Mouse (Mus musculus) midbrain, postnatal 0 days (tissue): ENCODE measurements at regions not wholly inside any gene's neighbourhood (a gene's known extent, or its start where the extent isn't known, plus 50 kb on each side); places are given as distances from the start of the nearest gene placed in this dataset.

Experiments used
- ATAC-seq: fragments of 200-750 bp; cut with Nextera tagmentation; 2 replicates; pipeline ENCODE4 v1.8.0; 2017; ENCODE audit warnings: moderate number of reproducible peaks, mild to moderate bottlenecking, moderate TSS enrichment, moderate library complexity; ENCODE audit not compliant: low FRiP score
- DNase-seq: peaks from one replicate; pipeline ENCODE4 v3.0.0-alpha.2; 2015; ENCODE audit warnings: low spot score
- H3K27ac ChIP-seq: fragments of 300-500 bp; sonication (generic); 2 replicates; pipeline ENCODE4 v1.5.1; 2014; ENCODE audit warnings: low read depth, mild to moderate bottlenecking, low read length, mixed read lengths
- H3K27me3 ChIP-seq: fragments of 300-500 bp; sonication (generic); 2 replicates; pipeline ENCODE4 v1.6.1; 2014; ENCODE audit warnings: low read length, control low read depth, mixed read lengths; ENCODE audit not compliant: insufficient read depth
- H3K36me3 ChIP-seq: fragments of 300-500 bp; sonication (generic); 2 replicates; pipeline ENCODE4 v1.6.1; 2014; ENCODE audit warnings: low read length, control low read depth, mixed read lengths; ENCODE audit not compliant: insufficient read depth
- H3K4me1 ChIP-seq: fragments of 300-500 bp; sonication (generic); 2 replicates; pipeline ENCODE4 v1.6.1; 2014; ENCODE audit warnings: mild to moderate bottlenecking, control low read depth, antibody characterized with exemption, low read length, mixed read lengths; ENCODE audit not compliant: insufficient read depth
- H3K4me2 ChIP-seq: fragments of 300-500 bp; sonication (generic); 2 replicates; pipeline ENCODE4 v1.6.1; 2014; ENCODE audit warnings: low read depth, mild to moderate bottlenecking, low read length, mixed read lengths; ENCODE audit not compliant: poor library complexity, severe bottlenecking
- H3K4me3 ChIP-seq: fragments of 300-500 bp; sonication (generic); 2 replicates; pipeline ENCODE4 v1.5.1; 2014; ENCODE audit warnings: low read depth, mild to moderate bottlenecking, low read length, moderate library complexity
- H3K9ac ChIP-seq: fragments of 300-500 bp; sonication (generic); replicated peaks from 2 replicates; pipeline ENCODE4 v1.6.1; 2014; ENCODE audit warnings: mild to moderate bottlenecking, low read length, moderate library complexity, mixed read lengths; ENCODE audit not compliant: poor library complexity, severe bottlenecking
- H3K9me3 ChIP-seq: fragments of 300-500 bp; sonication (generic); 2 replicates; pipeline ENCODE4 v1.6.1; 2016; ENCODE audit warnings: low read length, control low read depth
- CTCF ChIP-seq: IDR thresholded peaks from 2 replicates; pipeline ENCODE4 v1.5.1; 2016; ENCODE audit warnings: antibody characterized with exemption, mild to moderate bottlenecking
- WGBS: fragments of 180-500 bp; shearing (Covaris S2); extraction: QIAGEN DNeasy Blood & Tissue Kit; methylation state at CpG from one replicate; pipeline ENCODE4 v1.1.7; 2014; 5-methylcytosine and 5-hydroxymethylcytosine counted together

- DNase-seq (no peak), ATAC-seq (no peak)
- 69% methylated on average over 2 of the region's 2 CpGs for WGBS
- H3K27ac ChIP-seq: no peak overlapping the region
- no peak overlapping the region for H3K4me3 ChIP-seq
- H3K4me2 ChIP-seq: no peak overlapping the region
- no peaks in the 10 kb centered on the region for H3K27me3 ChIP-seq
- no peaks in the 10 kb centered on the region for H3K9me3 ChIP-seq
- no peak for TF ChIP-seq CTCF
- no peaks in the 10 kb centered on the region for H3K36me3 ChIP-seq
- H3K9ac ChIP-seq: no peak overlapping the region
- H3K4me1 ChIP-seq: no peaks in the 10 kb centered on the region
Observed at GRCm38 (mm10) chr17:79282771-79283170, 72.1 kb downstream of the Cdc42ep3 start.

GRCm38 (mm10) chr17:79273551-79273950, 81.3 kb downstream of the Cdc42ep3 start:
- Histone ChIP-seq H3K4me1 (no peaks in the 10 kb centered on the region), H3K27ac (no peak overlapping the region), H3K4me2 (no peak overlapping the region), H3K9me3 (no peaks in the 10 kb centered on the region), H3K36me3 (no peaks in the 10 kb centered on the region), H3K27me3 (no peaks in the 10 kb centered on the region), H3K4me3 (no peak overlapping the region), H3K9ac (no peak overlapping the region)
- TF ChIP-seq CTCF: no peak
- ATAC-seq (no peak), DNase-seq (no peak)
- WGBS: 81% methylated on average over 8 of the region's 8 CpGs

GRCm38 (mm10) chr17:79259691-79260090, 95.2 kb downstream of the Cdc42ep3 start:
- no peaks in the 10 kb centered on the region for H3K4me1 ChIP-seq
- peak; percentile 48 for DNase-seq
- H3K27ac ChIP-seq: no peak overlapping the region
- H3K4me2 ChIP-seq: no peak overlapping the region
- no peak for ATAC-seq
- WGBS: 79% methylated on average over 5 of the region's 5 CpGs
- TF ChIP-seq CTCF: no peak
- H3K9ac ChIP-seq: no peak overlapping the region
- no peaks in the 10 kb centered on the region for H3K9me3 ChIP-seq
- H3K36me3 ChIP-seq: no peaks in the 10 kb centered on the region
- H3K27me3 ChIP-seq: no peaks in the 10 kb centered on the region
- no peak overlapping the region for H3K4me3 ChIP-seq

- no peak overlapping the region for H3K9ac ChIP-seq
- no peak overlapping the region for H3K4me2 ChIP-seq
- ATAC-seq: no peak
- no peak for DNase-seq
- H3K27ac ChIP-seq: no peak overlapping the region
- no peaks in the 10 kb centered on the region for H3K9me3 ChIP-seq
- no peaks in the 10 kb centered on the region for H3K36me3 ChIP-seq
- 75% methylated on average over 9 of the region's 9 CpGs for WGBS
- H3K4me3 ChIP-seq: no peak overlapping the region
- H3K27me3 ChIP-seq: no peaks in the 10 kb centered on the region
- TF ChIP-seq CTCF: no peak
- no peaks in the 10 kb centered on the region for H3K4me1 ChIP-seq
Observed at GRCm38 (mm10) chr17:79246962-79247902, 107.7 kb downstream of the Cdc42ep3 start.

- H3K9me3 ChIP-seq: no peaks in the 10 kb centered on the region
- ATAC-seq (no peak), DNase-seq (no peak)
- no peaks in the 10 kb centered on the region for H3K4me1 ChIP-seq
- no peak overlapping the region for H3K27ac ChIP-seq
- no peak overlapping the region for H3K9ac ChIP-seq
- H3K4me2 ChIP-seq: no peak overlapping the region
- no peak for TF ChIP-seq CTCF
- no peaks in the 10 kb centered on the region for H3K27me3 ChIP-seq
- no peak overlapping the region for H3K4me3 ChIP-seq
- no peaks in the 10 kb centered on the region for H3K36me3 ChIP-seq
- WGBS: 88% methylated on average over 11 of the region's 11 CpGs
Observed at GRCm38 (mm10) chr17:79244121-79244520, 110.8 kb downstream of the Cdc42ep3 start.

GRCm38 (mm10) chr17:79243426-79243825, 111.5 kb downstream of the Cdc42ep3 start:
- Histone ChIP-seq H3K36me3 (no peaks in the 10 kb centered on the region), H3K27me3 (no peaks in the 10 kb centered on the region), H3K4me3 (no peak overlapping the region), H3K27ac (no peak overlapping the region), H3K4me2 (no peak overlapping the region), H3K9me3 (no peaks in the 10 kb centered on the region), H3K4me1 (no peaks in the 10 kb centered on the region), H3K9ac (no peak overlapping the region)
- ATAC-seq (no peak), DNase-seq (no peak)
- TF ChIP-seq CTCF: no peak
- WGBS: 96% methylated on average over 2 of the region's 2 CpGs
